Mouse (Mus musculus): ENCODE data around the gene Nlrc5.

DNA sequence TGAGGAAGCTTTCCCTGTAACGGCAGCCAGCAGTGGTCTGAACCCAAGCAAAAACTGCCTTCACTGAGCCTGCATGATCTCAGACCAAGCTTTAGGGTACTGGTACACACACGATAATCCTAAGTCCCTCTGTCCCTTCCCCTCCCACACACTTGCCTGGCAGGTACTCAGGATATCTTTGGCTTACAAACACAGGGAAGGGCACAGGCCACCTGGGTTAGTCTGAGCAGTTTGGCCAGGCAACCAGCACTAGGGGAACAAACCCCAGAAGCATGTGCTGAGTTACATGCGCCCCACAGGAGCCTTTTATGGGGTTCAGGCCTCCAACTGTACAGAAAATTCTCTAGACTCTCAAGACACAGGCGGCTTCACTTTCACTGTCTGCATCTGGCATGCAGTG lies 95.7 kb downstream of the Nlrc5 start:
- TF ChIP-seq EP300 (IDR thresholded peaks at IDR 0.05; ENCODE audit: insufficient read depth, low read depth, low read length) (no peak), CTCF (IDR thresholded peaks at IDR 0.05; ENCODE audit: low read depth, low read length) (no peak)
